8 mouse cellular contexts compared by ENCODE assay signal in the genomic region with DNA sequence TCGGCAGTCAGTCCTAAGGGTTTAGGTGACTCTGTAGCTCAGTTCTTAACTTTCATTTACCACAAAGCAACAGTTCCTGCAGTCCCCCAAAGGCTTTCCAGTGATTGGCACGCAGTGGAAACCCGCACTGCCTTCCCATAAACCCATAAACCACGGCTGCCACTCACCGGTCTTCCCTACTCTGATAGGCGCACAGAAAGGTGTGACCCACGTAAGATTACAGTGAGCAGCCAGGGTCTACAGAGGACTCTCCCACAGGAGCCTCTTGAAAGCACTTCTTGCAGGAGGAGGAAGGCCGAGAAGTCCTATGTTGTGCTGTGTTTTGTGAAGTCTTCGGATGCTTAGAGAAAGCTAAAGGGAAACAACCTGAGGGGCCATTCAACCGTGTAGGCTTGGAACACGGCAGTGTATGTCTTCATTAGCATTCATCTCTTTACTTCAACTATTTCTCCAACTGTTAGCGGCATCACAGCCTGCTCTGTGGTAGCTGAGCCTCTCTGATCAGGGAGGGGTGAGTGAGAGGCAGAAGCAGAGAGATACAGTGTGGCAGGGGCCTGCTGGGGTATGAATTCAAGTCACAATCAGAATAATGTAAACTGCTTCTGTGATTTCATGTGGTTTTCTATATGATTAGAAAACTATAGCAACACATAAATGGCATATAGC.
DNase-seq lines count a peak whose midpoint lies in the region; ATAC-seq lines count a peak whose summit lies in the region.

No protein-coding gene starts in this region.

- H3K9me3 ChIP-seq in lung, embryonic 15.5 days: no peaks in the 10 kb centered on the region
- H3K9me3 ChIP-seq in heart, embryonic 16.5 days (replicated peaks; ENCODE audit: control insufficient read depth, low read length): no peaks in the 10 kb centered on the region
- H3K9me3 ChIP-seq in midbrain, embryonic 10.5 days (replicated peaks): no peaks in the 10 kb centered on the region

- ATAC-seq in lung, embryonic 15.5 days (ENCODE audit: borderline replicate concordance, extremely low read depth, low FRiP score, low TSS enrichment): no peak
- peak; percentile 52; the same call in 1 of the 2 replicates for ATAC-seq in heart, embryonic 16.5 days (replicated peaks; ENCODE audit: extremely low read depth, insufficient read depth, low FRiP score)

- peak overlapping the region; percentile 64 for H3K4me2 ChIP-seq in lung, embryonic 15.5 days
- peak overlapping the region; percentile 83 for H3K4me2 ChIP-seq in heart, embryonic 16.5 days (ENCODE audit: low read depth, low read length)

- no peak overlapping the region for H3K27ac ChIP-seq in lung, embryonic 15.5 days
- H3K27ac ChIP-seq in heart, embryonic 16.5 days (ENCODE audit: low read length): no peak overlapping the region
- no peak overlapping the region for H3K27ac ChIP-seq in midbrain, embryonic 10.5 days (replicated peaks)

- peaks cover 23% of the 10 kb centered on the region for H3K27me3 ChIP-seq in lung, embryonic 15.5 days
- H3K27me3 ChIP-seq in heart, embryonic 16.5 days (ENCODE audit: control insufficient read depth, insufficient read depth, low read length): peaks cover 8% of the 10 kb centered on the region; the same call in 1 of the 2 replicates
- H3K27me3 ChIP-seq in midbrain, embryonic 10.5 days (ENCODE audit: low read depth, poor library complexity, severe bottlenecking): peaks cover 39% of the 10 kb centered on the region

- DNase-seq in lung, postnatal 4 days: no peak
- DNase-seq in kidney, postnatal 36 days: peak; percentile 59 to 61
- peak; percentile 39 for DNase-seq in midbrain, embryonic 10.5 days (ENCODE audit: low spot score)
- DNase-seq in spleen, adult 18-20 months: no peak
- DNase-seq in cerebellum, adult 9-10 months: no peak
- DNase-seq in spleen, postnatal 10 days (ENCODE audit: low spot score in 2 of 2): no peak

- WGBS in lung, embryonic 15.5 days: 32% methylated on average over 12 of the region's 12 CpGs
- WGBS in heart, embryonic 16.5 days: 30% methylated on average over 12 of the region's 12 CpGs
- WGBS in midbrain, embryonic 10.5 days: 25% methylated on average over 12 of the region's 12 CpGs

- H3K4me3 ChIP-seq in lung, embryonic 15.5 days: peak overlapping the region; percentile 34
- peak overlapping the region; percentile 51 for H3K4me3 ChIP-seq in heart, embryonic 16.5 days (ENCODE audit: low read length)
- peak overlapping the region; percentile 53 for H3K4me3 ChIP-seq in midbrain, embryonic 10.5 days

- peaks cover 16% of the 10 kb centered on the region for H3K4me1 ChIP-seq in lung, embryonic 15.5 days
- no peaks in the 10 kb centered on the region for H3K4me1 ChIP-seq in heart, embryonic 16.5 days (ENCODE audit: control insufficient read depth, insufficient read depth, low read length)
- peaks cover 21% of the 10 kb centered on the region for H3K4me1 ChIP-seq in midbrain, embryonic 10.5 days

- H3K36me3 ChIP-seq in lung, embryonic 15.5 days: no peaks in the 10 kb centered on the region
- no peaks in the 10 kb centered on the region for H3K36me3 ChIP-seq in heart, embryonic 16.5 days (ENCODE audit: control insufficient read depth, insufficient read depth)
- no peaks in the 10 kb centered on the region for H3K36me3 ChIP-seq in midbrain, embryonic 10.5 days

- no peak overlapping the region for H3K9ac ChIP-seq in lung, embryonic 15.5 days
- peak overlapping the region; percentile 51 for H3K9ac ChIP-seq in heart, embryonic 16.5 days (ENCODE audit: low read length)

Comparison
In these comparisons a context has a peak if more than half of its experiments do, and no peak if none do; other contexts are left out.
1. DNase-seq: peak in kidney, postnatal 36 days (2 of 2) and midbrain, embryonic 10.5 days (single experiment); none in lung, postnatal 4 days (0 of 2), spleen, adult 18-20 months (0 of 2), cerebellum, adult 9-10 months (single experiment) and spleen, postnatal 10 days (0 of 2).
2. Peak in every context shown above with its lines, with median percentiles within 50 percentile points of each other: H3K4me3 ChIP-seq.